Mouse (Mus musculus): ENCODE measurements around the gene Rai1. TPM values are rescaled to one million over a fixed set of nuclear protein-coding genes. Genes with fewer than 3 reads are reported as not detected.

Rai1 gene
- polyA plus RNA-seq, 2 experiments = 29.7 to 62.1 TPM

GRCm38 (mm10) chr11:60185396-60186231 lies 80.8 kb downstream of the Rai1 start:
- H3K27ac ChIP-seq (replicated peaks; ENCODE audit: low read depth, low read length) = no peak overlapping the region
- no peak overlapping the region for H3K9ac ChIP-seq (ENCODE audit: low read depth, low read length, severe bottlenecking)
- peaks cover 58% of the 10 kb centered on the region for H3K36me3 ChIP-seq (ENCODE audit: control insufficient read depth, insufficient read depth, low read length)
- no peaks in the 10 kb centered on the region for H3K27me3 ChIP-seq (ENCODE audit: control insufficient read depth, insufficient read depth, low read length)
- no peak overlapping the region for H3K4me3 ChIP-seq (replicated peaks; ENCODE audit: low read length)
- ATAC-seq (ENCODE audit: low FRiP score, low read depth) = no peak
- no peak for DNase-seq (ENCODE audit: low spot score)
- H3K4me1 ChIP-seq (ENCODE audit: control insufficient read depth, insufficient read depth, low read length) = peaks cover 46% of the 10 kb centered on the region
- TF ChIP-seq POLR2A (IDR thresholded peaks at IDR 0.05; ENCODE audit: borderline replicate concordance, extremely low read depth, insufficient read depth, insufficient read length) = no peak
- 75% methylated on average over 20 of the region's 20 CpGs for WGBS
- no peak overlapping the region for H3K4me2 ChIP-seq (replicated peaks; ENCODE audit: low read depth, low read length, severe bottlenecking)
- no peaks in the 10 kb centered on the region for H3K9me3 ChIP-seq (ENCODE audit: control insufficient read depth, low read length)

- Histone ChIP-seq H3K27ac (replicated peaks; ENCODE audit: low read depth, low read length) (no peak overlapping the region), H3K27me3 (ENCODE audit: control insufficient read depth, insufficient read depth, low read length) (no peaks in the 10 kb centered on the region), H3K36me3 (ENCODE audit: control insufficient read depth, insufficient read depth, low read length) (peaks cover 73% of the 10 kb centered on the region), H3K4me3 (replicated peaks; ENCODE audit: low read length) (no peak overlapping the region), H3K4me1 (ENCODE audit: control insufficient read depth, insufficient read depth, low read length) (peaks cover 34% of the 10 kb centered on the region), H3K4me2 (replicated peaks; ENCODE audit: low read depth, low read length, severe bottlenecking) (no peak overlapping the region), H3K9me3 (ENCODE audit: control insufficient read depth, low read length) (no peaks in the 10 kb centered on the region), H3K9ac (ENCODE audit: low read depth, low read length, severe bottlenecking) (no peak overlapping the region)
- ATAC-seq (ENCODE audit: low FRiP score, low read depth) (no peak), DNase-seq (ENCODE audit: low spot score) (no peak)
- WGBS = 93% methylated on average over 11 of the region's 11 CpGs
- TF ChIP-seq POLR2A (IDR thresholded peaks at IDR 0.05; ENCODE audit: borderline replicate concordance, extremely low read depth, insufficient read depth, insufficient read length) = no peak
These were observed 82.3 kb downstream of the Rai1 start for GRCm38 (mm10) chr11:60187070-60187469.

DNA sequence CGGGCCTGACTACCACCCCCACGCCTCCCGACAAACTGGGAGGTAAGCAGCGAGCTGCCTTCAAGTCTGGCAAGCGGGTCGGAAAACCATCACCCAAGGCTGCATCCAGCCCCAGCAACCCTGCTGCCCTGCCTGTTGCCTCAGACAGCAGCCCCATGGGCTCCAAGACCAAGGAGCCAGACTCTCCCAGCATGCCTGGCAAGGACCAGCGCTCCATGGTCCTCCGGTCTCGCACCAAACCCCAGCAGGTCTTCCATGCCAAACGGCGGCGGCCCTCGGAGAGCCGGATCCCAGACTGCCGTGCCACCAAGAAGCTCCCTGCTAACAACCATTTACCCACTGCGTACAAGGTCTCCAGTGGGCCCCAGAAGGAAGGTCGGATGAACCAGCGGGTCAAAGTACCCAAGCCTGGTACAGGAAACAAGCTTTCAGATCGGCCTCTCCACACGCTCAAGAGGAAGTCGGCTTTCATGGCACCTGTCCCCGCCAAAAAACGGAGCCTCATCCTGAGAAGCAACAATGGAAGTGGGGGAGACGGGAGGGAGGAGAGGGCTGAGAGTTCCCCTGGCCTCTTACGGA lies 83.6 kb downstream of the Rai1 start:
- H3K36me3 ChIP-seq (ENCODE audit: control insufficient read depth, insufficient read depth, low read length) = peaks cover 86% of the 10 kb centered on the region
- no peak overlapping the region for H3K9ac ChIP-seq (ENCODE audit: low read depth, low read length, severe bottlenecking)
- no peaks in the 10 kb centered on the region for H3K9me3 ChIP-seq (ENCODE audit: control insufficient read depth, low read length)
- H3K4me1 ChIP-seq (ENCODE audit: control insufficient read depth, insufficient read depth, low read length) = peaks cover 21% of the 10 kb centered on the region
- no peaks in the 10 kb centered on the region for H3K27me3 ChIP-seq (ENCODE audit: control insufficient read depth, insufficient read depth, low read length)
- no peak overlapping the region for H3K4me3 ChIP-seq (replicated peaks; ENCODE audit: low read length)
- ATAC-seq (ENCODE audit: low FRiP score, low read depth) (no peak), DNase-seq (ENCODE audit: low spot score) (no peak)
- WGBS = 93% methylated on average over 25 of the region's 25 CpGs
- no peak overlapping the region for H3K27ac ChIP-seq (replicated peaks; ENCODE audit: low read depth, low read length)
- H3K4me2 ChIP-seq (replicated peaks; ENCODE audit: low read depth, low read length, severe bottlenecking) = no peak overlapping the region
- TF ChIP-seq POLR2A (IDR thresholded peaks at IDR 0.05; ENCODE audit: borderline replicate concordance, extremely low read depth, insufficient read depth, insufficient read length) = no peak

GRCm38 (mm10) chr11:60189501-60190040 lies 84.8 kb downstream of the Rai1 start:
- 91% methylated on average over 20 of the region's 21 CpGs for WGBS
- peaks cover 9% of the 10 kb centered on the region for H3K4me1 ChIP-seq (ENCODE audit: control insufficient read depth, insufficient read depth, low read length)
- peaks cover 3% of the 10 kb centered on the region; the same call in 1 of the 2 replicates for H3K9me3 ChIP-seq (ENCODE audit: control insufficient read depth, low read length)
- H3K4me3 ChIP-seq (replicated peaks; ENCODE audit: low read length) = no peak overlapping the region
- H3K27ac ChIP-seq (replicated peaks; ENCODE audit: low read depth, low read length) = no peak overlapping the region
- DNase-seq (ENCODE audit: low spot score) = no peak
- H3K9ac ChIP-seq (ENCODE audit: low read depth, low read length, severe bottlenecking) = no peak overlapping the region
- TF ChIP-seq POLR2A (IDR thresholded peaks at IDR 0.05; ENCODE audit: borderline replicate concordance, extremely low read depth, insufficient read depth, insufficient read length) = no peak
- H3K27me3 ChIP-seq (ENCODE audit: control insufficient read depth, insufficient read depth, low read length) = no peaks in the 10 kb centered on the region
- H3K4me2 ChIP-seq (replicated peaks; ENCODE audit: low read depth, low read length, severe bottlenecking) = no peak overlapping the region
- H3K36me3 ChIP-seq (ENCODE audit: control insufficient read depth, insufficient read depth, low read length) = peaks cover 98% of the 10 kb centered on the region
- no peak for ATAC-seq (ENCODE audit: low FRiP score, low read depth)

GRCm38 (mm10) chr11:60190055-60190641 lies 85.3 kb downstream of the Rai1 start:
- Histone ChIP-seq H3K36me3 (ENCODE audit: control insufficient read depth, insufficient read depth, low read length) (peaks cover 100% of the 10 kb centered on the region), H3K9ac (ENCODE audit: low read depth, low read length, severe bottlenecking) (no peak overlapping the region), H3K4me3 (replicated peaks; ENCODE audit: low read length) (no peak overlapping the region), H3K27me3 (ENCODE audit: control insufficient read depth, insufficient read depth, low read length) (no peaks in the 10 kb centered on the region), H3K27ac (replicated peaks; ENCODE audit: low read depth, low read length) (no peak overlapping the region), H3K9me3 (ENCODE audit: control insufficient read depth, low read length) (peaks cover 8% of the 10 kb centered on the region), H3K4me2 (replicated peaks; ENCODE audit: low read depth, low read length, severe bottlenecking) (no peak overlapping the region), H3K4me1 (ENCODE audit: control insufficient read depth, insufficient read depth, low read length) (peaks cover 3% of the 10 kb centered on the region)
- DNase-seq (ENCODE audit: low spot score) = no peak
- TF ChIP-seq POLR2A (IDR thresholded peaks at IDR 0.05; ENCODE audit: borderline replicate concordance, extremely low read depth, insufficient read depth, insufficient read length) = no peak
- no peak for ATAC-seq (ENCODE audit: low FRiP score, low read depth)
- 89% methylated on average over 17 of the region's 17 CpGs for WGBS

Data from limb, embryonic 14.5 days (tissue).